Mouse (Mus musculus): ENCODE measurements around the gene Spin1. TPM values are rescaled to one million over a fixed set of nuclear protein-coding genes. Genes with fewer than 3 reads are reported as not detected.

Gene Spin1
- polyA plus RNA-seq, 1 experiment = 21.2 TPM

DNA sequence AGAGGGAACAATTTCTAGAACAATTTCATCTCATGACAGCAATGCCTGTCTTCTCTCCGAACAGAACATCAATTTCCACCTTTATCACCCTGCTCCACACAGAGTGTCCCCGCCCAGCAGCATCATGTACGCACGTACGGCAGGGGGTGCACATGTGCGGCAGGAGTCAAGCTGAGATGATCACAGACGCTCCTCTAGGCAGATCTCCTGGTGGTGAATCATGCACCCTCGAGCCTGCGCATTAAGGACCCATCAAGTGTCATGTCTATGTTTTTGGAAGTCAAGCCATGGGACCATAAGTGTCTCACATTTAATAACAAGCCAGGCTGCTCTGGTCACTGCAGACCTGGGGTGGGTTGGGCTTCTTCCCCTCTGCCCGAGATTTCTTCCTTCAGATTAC, 78.3 kb downstream of the Spin1 start:
- H3K79me3 ChIP-seq (ENCODE audit: low read depth) = no peaks in the 10 kb centered on the region
- H3K79me2 ChIP-seq (ENCODE audit: control insufficient read depth, insufficient read depth) = no peaks in the 10 kb centered on the region
- TF ChIP-seq FOSL1 (IDR thresholded peaks at IDR 0.05; ENCODE audit: insufficient read depth, low read length, poor library complexity, severe bottlenecking) = no peak
- TF ChIP-seq CTCF (IDR thresholded peaks at IDR 0.05; ENCODE audit: control insufficient read depth, insufficient read depth, insufficient read length) = no peak
- TF ChIP-seq CEBPB (IDR thresholded peaks at IDR 0.05; ENCODE audit: low read depth) = no peak
- H3K4me3 ChIP-seq (ENCODE audit: insufficient read depth, poor library complexity, severe bottlenecking) = no peak overlapping the region
- H3ac ChIP-seq (ENCODE audit: control insufficient read depth, insufficient read length, low read depth) = no peak overlapping the region
- no peaks in the 10 kb centered on the region for H3K36me3 ChIP-seq (ENCODE audit: control insufficient read depth, insufficient read depth)
- no peaks in the 10 kb centered on the region for H3K27me3 ChIP-seq (ENCODE audit: control insufficient read depth, insufficient read depth, insufficient read length)

DNA sequence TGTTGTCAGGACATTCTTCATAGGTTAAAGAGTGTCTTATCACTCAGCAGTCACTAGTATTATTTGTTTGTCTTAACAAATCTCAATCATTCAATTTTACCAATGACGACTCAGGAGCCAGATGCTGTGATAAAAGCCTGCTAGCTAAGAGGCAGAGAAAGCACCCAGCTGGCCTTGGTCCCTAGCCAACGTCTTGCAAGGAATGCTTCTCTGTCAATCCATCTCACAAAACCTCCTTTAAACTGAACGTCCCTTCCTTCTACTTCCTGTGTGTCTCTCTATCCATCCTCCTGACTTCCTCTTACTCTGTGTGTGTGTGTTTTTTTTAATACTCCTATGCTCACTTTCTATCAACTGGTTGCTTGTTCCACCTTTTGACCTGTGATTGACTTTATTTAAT, 78.7 kb downstream of the Spin1 start:
- H3K36me3 ChIP-seq (ENCODE audit: control insufficient read depth, insufficient read depth) = no peaks in the 10 kb centered on the region
- H3K79me3 ChIP-seq (ENCODE audit: low read depth) = no peaks in the 10 kb centered on the region
- H3K27me3 ChIP-seq (ENCODE audit: control insufficient read depth, insufficient read depth, insufficient read length) = no peaks in the 10 kb centered on the region
- no peak overlapping the region for H3ac ChIP-seq (ENCODE audit: control insufficient read depth, insufficient read length, low read depth)
- H3K79me2 ChIP-seq (ENCODE audit: control insufficient read depth, insufficient read depth) = no peaks in the 10 kb centered on the region
- TF ChIP-seq USF1 (IDR thresholded peaks at IDR 0.05; ENCODE audit: low read depth) (no peak), MYOG (IDR thresholded peaks at IDR 0.05; ENCODE audit: control insufficient read depth, extremely low read depth, insufficient read length) (no peak), CEBPB (IDR thresholded peaks at IDR 0.05; ENCODE audit: low read depth) (no peak), FOSL1 (IDR thresholded peaks at IDR 0.05; ENCODE audit: insufficient read depth, low read length, poor library complexity, severe bottlenecking) (no peak), CTCF (IDR thresholded peaks at IDR 0.05; ENCODE audit: control insufficient read depth, insufficient read depth, insufficient read length) (no peak), MAX (IDR thresholded peaks at IDR 0.05) (no peak)
- no peak overlapping the region for H3K4me3 ChIP-seq (ENCODE audit: insufficient read depth, poor library complexity, severe bottlenecking)

DNA sequence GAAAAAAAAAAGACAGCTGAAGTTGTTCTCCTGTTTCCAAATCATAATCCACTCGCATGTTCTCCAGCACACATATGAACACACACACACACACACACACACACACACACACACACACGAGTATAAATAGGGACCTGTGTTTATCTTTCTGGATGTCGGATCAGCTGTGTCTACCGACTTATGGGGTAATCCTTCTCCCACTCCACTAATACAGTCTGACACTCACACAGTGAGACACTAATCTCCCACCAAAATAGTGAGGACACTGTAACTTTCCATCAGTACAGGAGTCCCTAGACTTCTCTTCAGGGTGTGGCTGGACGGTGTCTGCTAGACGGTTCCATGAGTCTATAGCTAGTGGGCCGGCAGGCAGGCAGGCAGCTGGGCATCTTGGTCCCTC, 81.6 kb downstream of the Spin1 start:
- TF ChIP-seq MYOD1 (IDR thresholded peaks at IDR 0.05; ENCODE audit: control insufficient read depth, insufficient read length, low read depth) (no peak), FOSL1 (IDR thresholded peaks at IDR 0.05; ENCODE audit: insufficient read depth, low read length, poor library complexity, severe bottlenecking) (no peak), CEBPB (IDR thresholded peaks at IDR 0.05; ENCODE audit: low read depth) (no peak), CTCF (IDR thresholded peaks at IDR 0.05; ENCODE audit: control insufficient read depth, insufficient read depth, insufficient read length) (no peak), MYOG (IDR thresholded peaks at IDR 0.05; ENCODE audit: control insufficient read depth, extremely low read depth, insufficient read length) (no peak)

DNA sequence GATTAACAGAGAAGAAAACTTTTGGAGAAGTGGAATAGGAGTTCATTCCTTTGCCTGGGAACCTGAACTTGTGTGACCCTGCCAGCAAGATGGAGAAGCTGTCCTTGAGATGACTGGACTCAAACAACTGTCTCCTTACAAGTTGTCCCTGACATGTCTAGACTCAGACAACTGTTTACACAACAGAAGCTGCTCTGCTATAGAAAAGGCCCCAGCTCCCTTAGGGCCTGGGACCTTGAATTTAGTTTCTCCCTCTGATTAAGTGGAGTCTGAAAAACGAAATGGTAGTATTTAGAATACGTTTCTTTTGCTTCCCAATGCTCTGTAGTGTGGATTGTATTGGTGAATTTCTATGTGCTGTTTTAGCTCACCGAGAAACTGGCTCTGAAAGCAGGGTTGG, 84.2 kb downstream of the Spin1 start:
- no peaks in the 10 kb centered on the region for H3K79me2 ChIP-seq (ENCODE audit: control insufficient read depth, insufficient read depth)
- no peaks in the 10 kb centered on the region for H3K27me3 ChIP-seq (ENCODE audit: control insufficient read depth, insufficient read depth, insufficient read length)
- no peaks in the 10 kb centered on the region for H3K36me3 ChIP-seq (ENCODE audit: control insufficient read depth, insufficient read depth)
- H3K79me3 ChIP-seq (ENCODE audit: low read depth) = no peaks in the 10 kb centered on the region
- H3K4me3 ChIP-seq (ENCODE audit: insufficient read depth, poor library complexity, severe bottlenecking) = no peak overlapping the region
- TF ChIP-seq FOSL1 (IDR thresholded peaks at IDR 0.05; ENCODE audit: insufficient read depth, low read length, poor library complexity, severe bottlenecking) = no peak
- no peak for TF ChIP-seq CTCF (IDR thresholded peaks at IDR 0.05; ENCODE audit: control insufficient read depth, insufficient read depth, insufficient read length)
- TF ChIP-seq CEBPB (IDR thresholded peaks at IDR 0.05; ENCODE audit: low read depth) = no peak
- TF ChIP-seq MAX (IDR thresholded peaks at IDR 0.05) = no peak
- TF ChIP-seq MYOG (IDR thresholded peaks at IDR 0.05; ENCODE audit: control insufficient read depth, extremely low read depth, insufficient read length) = no peak
- no peak for TF ChIP-seq MYOD1 (IDR thresholded peaks at IDR 0.05; ENCODE audit: control insufficient read depth, insufficient read length, low read depth)
- no peak for TF ChIP-seq USF1 (IDR thresholded peaks at IDR 0.05; ENCODE audit: low read depth)
- no peak overlapping the region for H3ac ChIP-seq (ENCODE audit: control insufficient read depth, insufficient read length, low read depth)

More for the DNA sequence above, 81.6 kb downstream of the Spin1 start:
- no peaks in the 10 kb centered on the region for H3K36me3 ChIP-seq (ENCODE audit: control insufficient read depth, insufficient read depth)
- no peaks in the 10 kb centered on the region for H3K79me2 ChIP-seq (ENCODE audit: control insufficient read depth, insufficient read depth)
- no peaks in the 10 kb centered on the region for H3K79me3 ChIP-seq (ENCODE audit: low read depth)
- H3ac ChIP-seq (ENCODE audit: control insufficient read depth, insufficient read length, low read depth) = no peak overlapping the region
- H3K4me3 ChIP-seq (ENCODE audit: insufficient read depth, poor library complexity, severe bottlenecking) = no peak overlapping the region
- no peaks in the 10 kb centered on the region for H3K27me3 ChIP-seq (ENCODE audit: control insufficient read depth, insufficient read depth, insufficient read length)

- no peaks in the 10 kb centered on the region for H3K79me3 ChIP-seq (ENCODE audit: low read depth)
- no peak overlapping the region for H3K4me3 ChIP-seq (ENCODE audit: insufficient read depth, poor library complexity, severe bottlenecking)
- H3K79me2 ChIP-seq (ENCODE audit: control insufficient read depth, insufficient read depth) = no peaks in the 10 kb centered on the region
- no peak overlapping the region for H3ac ChIP-seq (ENCODE audit: control insufficient read depth, insufficient read length, low read depth)
- no peaks in the 10 kb centered on the region for H3K27me3 ChIP-seq (ENCODE audit: control insufficient read depth, insufficient read depth, insufficient read length)
- TF ChIP-seq CEBPB (IDR thresholded peaks at IDR 0.05; ENCODE audit: low read depth) (no peak), USF1 (IDR thresholded peaks at IDR 0.05; ENCODE audit: low read depth) (no peak), MYOG (IDR thresholded peaks at IDR 0.05; ENCODE audit: control insufficient read depth, extremely low read depth, insufficient read length) (no peak), MAX (IDR thresholded peaks at IDR 0.05) (no peak), CTCF (IDR thresholded peaks at IDR 0.05; ENCODE audit: control insufficient read depth, insufficient read depth, insufficient read length) (no peak), FOSL1 (IDR thresholded peaks at IDR 0.05; ENCODE audit: insufficient read depth, low read length, poor library complexity, severe bottlenecking) (no peak), MYOD1 (IDR thresholded peaks at IDR 0.05; ENCODE audit: control insufficient read depth, insufficient read length, low read depth) (no peak)
- no peaks in the 10 kb centered on the region for H3K36me3 ChIP-seq (ENCODE audit: control insufficient read depth, insufficient read depth)
These were observed 89.7 kb downstream of the Spin1 start for GRCm38 (mm10) chr13:51190336-51190735.

DNA sequence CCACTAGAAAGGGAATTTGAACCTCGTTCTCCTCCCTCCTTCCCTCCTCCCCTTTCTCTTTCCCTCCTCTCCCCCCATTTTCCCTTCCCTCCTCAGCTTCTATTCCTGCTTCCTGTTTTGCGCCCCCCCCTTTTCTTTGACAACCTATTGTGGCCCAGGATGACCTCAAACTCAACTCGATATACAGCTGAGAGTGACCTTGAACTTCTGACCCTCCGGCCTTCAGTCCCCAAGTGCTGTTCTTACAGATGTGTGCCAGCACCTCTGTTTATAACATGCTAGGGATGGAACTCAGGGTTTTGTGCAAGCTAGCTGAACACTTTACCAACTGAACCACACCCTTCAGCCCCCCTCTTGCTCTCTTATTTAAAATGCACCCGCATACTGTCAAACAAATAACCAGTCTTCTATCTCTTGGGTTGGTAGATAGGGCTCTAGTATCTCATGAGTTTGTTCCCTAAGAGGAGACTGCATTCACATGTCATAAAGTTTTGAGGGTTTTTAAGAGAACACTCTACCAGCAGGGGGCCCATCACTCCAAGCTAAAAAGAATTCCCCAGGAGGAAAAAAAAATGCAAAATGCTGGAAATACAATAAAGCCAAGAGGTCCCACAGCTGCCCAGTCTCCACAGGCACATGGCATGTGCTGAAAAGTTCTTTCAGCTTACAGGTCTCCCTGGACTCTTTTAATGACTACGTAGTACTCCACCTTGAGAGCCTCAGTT, 90.9 kb downstream of the Spin1 start:
- no peak overlapping the region for H3ac ChIP-seq (ENCODE audit: control insufficient read depth, insufficient read length, low read depth)
- no peak overlapping the region for H3K4me3 ChIP-seq (ENCODE audit: insufficient read depth, poor library complexity, severe bottlenecking)
- no peaks in the 10 kb centered on the region for H3K36me3 ChIP-seq (ENCODE audit: control insufficient read depth, insufficient read depth)
- no peaks in the 10 kb centered on the region for H3K79me3 ChIP-seq (ENCODE audit: low read depth)
- no peaks in the 10 kb centered on the region for H3K27me3 ChIP-seq (ENCODE audit: control insufficient read depth, insufficient read depth, insufficient read length)
- H3K79me2 ChIP-seq (ENCODE audit: control insufficient read depth, insufficient read depth) = no peaks in the 10 kb centered on the region
- TF ChIP-seq MAX (IDR thresholded peaks at IDR 0.05) (no peak), CTCF (IDR thresholded peaks at IDR 0.05; ENCODE audit: control insufficient read depth, insufficient read depth, insufficient read length) (no peak), MYOD1 (IDR thresholded peaks at IDR 0.05; ENCODE audit: control insufficient read depth, insufficient read length, low read depth) (no peak), CEBPB (IDR thresholded peaks at IDR 0.05; ENCODE audit: low read depth) (no peak), MYOG (IDR thresholded peaks at IDR 0.05; ENCODE audit: control insufficient read depth, extremely low read depth, insufficient read length) (no peak), USF1 (IDR thresholded peaks at IDR 0.05; ENCODE audit: low read depth) (no peak), FOSL1 (IDR thresholded peaks at IDR 0.05; ENCODE audit: insufficient read depth, low read length, poor library complexity, severe bottlenecking) (no peak)
